Mouse (Mus musculus) CH12.LX (cell line): ENCODE measurements around the gene Stard8. TPM values are rescaled to one million over a fixed set of nuclear protein-coding genes. Genes with fewer than 3 reads are reported as not detected.

ENCODE experiments used
- DNase-seq: peaks from one replicate; pipeline ENCODE4 v3.0.0-alpha.2; 2013; ENCODE audit errors: extremely low read depth
- H3K27ac ChIP-seq: 2 replicates; pipeline ENCODE4 v1.5.1; 2012; ENCODE audit warnings: low read depth, mild to moderate bottlenecking, control low read depth, moderate library complexity; ENCODE audit not compliant: insufficient read depth
- H3K27me3 ChIP-seq: replicated peaks from 2 replicates; pipeline ENCODE3; 2012; ENCODE audit warnings: inconsistent platforms
- H3K36me3 ChIP-seq, 2 experiments: replicated peaks in 1 of 2; 2 replicates each; pipeline versions ENCODE3 to v1.6.1; 2012; ENCODE audit warnings: inconsistent platforms in 1 of 2, low read length in 1 of 2, mild to moderate bottlenecking in 1 of 2, mixed read lengths in 1 of 2, moderate library complexity in 1 of 2; ENCODE audit not compliant: control insufficient read depth in 1 of 2, insufficient read depth in 1 of 2
- H3K4me1 ChIP-seq, 2 experiments: 2 replicates each; pipeline ENCODE4 v1.6.1; 2012; ENCODE audit warnings: inconsistent platforms in 1 of 2, moderate library complexity in 1 of 2; ENCODE audit not compliant: insufficient read depth in 2 of 2, control insufficient read depth in 1 of 2
- H3K4me2 ChIP-seq: 2 replicates; pipeline ENCODE4 v1.6.1; 2012; ENCODE audit warnings: low read depth, mild to moderate bottlenecking, control low read depth; ENCODE audit not compliant: poor library complexity, insufficient read depth, severe bottlenecking
- H3K4me3 ChIP-seq, 3 experiments: fragments of 150-350 bp in 1 of 3; sonication (generic) in 1 of 3; replicated peaks in 1 of 3; 2 replicates each; pipeline versions ENCODE3 to v1.5.1; 2011 to 2012; ENCODE audit warnings: low read depth in 2 of 3, low read length in 2 of 3, mild to moderate bottlenecking in 2 of 3, moderate library complexity in 2 of 3, control low read depth in 1 of 3, improper control_type of control experiment in 1 of 3, inconsistent platforms in 1 of 3, mixed read lengths in 1 of 3; ENCODE audit not compliant: poor library complexity in 1 of 3
- H3K79me2 ChIP-seq: replicated peaks from 2 replicates; pipeline ENCODE4 v1.6.1; 2012; ENCODE audit warnings: mild to moderate bottlenecking, moderate library complexity; ENCODE audit not compliant: control insufficient read depth, poor library complexity, insufficient read depth, severe bottlenecking; ENCODE audit errors: extremely low read depth
- H3K9ac ChIP-seq: 2 replicates; pipeline ENCODE4 v1.6.1; 2012; ENCODE audit warnings: low read depth, mild to moderate bottlenecking, control low read depth, moderate library complexity; ENCODE audit not compliant: insufficient read depth
- H3K9me3 ChIP-seq: replicated peaks from 2 replicates; pipeline ENCODE3; 2012; ENCODE audit warnings: low read length, inconsistent platforms, mixed read lengths
- CHD1 ChIP-seq: IDR thresholded peaks from 2 replicates; pipeline ENCODE4 v1.6.1; 2012; ENCODE audit warnings: low read depth, low read length, improper control_type of control experiment, inconsistent platforms
- CHD2 ChIP-seq: IDR thresholded peaks from 2 replicates; pipeline ENCODE4 v1.6.1; 2011; ENCODE audit warnings: low read length, improper control_type of control experiment
- CTCF ChIP-seq, 2 experiments: IDR thresholded peaks in 1 of 2; conservative IDR thresholded peaks in 1 of 2; 2 replicates each; pipeline ENCODE4 v1.5.1; 2011 to 2012; ENCODE audit warnings: low read depth in 2 of 2, low read length in 2 of 2, improper control_type of control experiment in 1 of 2, inconsistent platforms in 1 of 2, mild to moderate bottlenecking in 1 of 2, moderate library complexity in 1 of 2
- E2F4 ChIP-seq: IDR thresholded peaks from 2 replicates; pipeline ENCODE4 v1.6.1; 2011; ENCODE audit warnings: low read depth, low read length, improper control_type of control experiment; ENCODE audit not compliant: insufficient replicate concordance
- ELF1 ChIP-seq: IDR thresholded peaks from 2 replicates; pipeline ENCODE4 v1.6.1; 2014; ENCODE audit warnings: low read depth, mild to moderate bottlenecking, inconsistent platforms, low read length, improper control_type of control experiment
- EP300 ChIP-seq: IDR thresholded peaks from 2 replicates; pipeline ENCODE4 v1.6.1; 2011; ENCODE audit warnings: low read length, improper control_type of control experiment
- ETS1 ChIP-seq: conservative IDR thresholded peaks from 2 replicates; pipeline ENCODE4 v1.6.1; 2012; ENCODE audit warnings: low read depth, mild to moderate bottlenecking, inconsistent platforms, low read length, improper control_type of control experiment, moderate library complexity
- GABPA ChIP-seq: IDR thresholded peaks from 2 replicates; pipeline ENCODE4 v1.6.1; 2012; ENCODE audit warnings: low read depth, low read length, improper control_type of control experiment, inconsistent platforms; ENCODE audit not compliant: insufficient replicate concordance
- HCFC1 ChIP-seq: IDR thresholded peaks from 2 replicates; pipeline ENCODE4 v1.6.1; 2012; ENCODE audit warnings: low read depth, mild to moderate bottlenecking, inconsistent platforms, low read length, improper control_type of control experiment
- KAT2A ChIP-seq: IDR thresholded peaks from 2 replicates; pipeline ENCODE4 v1.6.1; 2012; ENCODE audit warnings: low read length, improper control_type of control experiment, inconsistent platforms; ENCODE audit not compliant: insufficient replicate concordance
- MAFK ChIP-seq: IDR thresholded peaks from 2 replicates; pipeline ENCODE4 v1.6.1; 2011; ENCODE audit warnings: low read length, improper control_type of control experiment; ENCODE audit not compliant: insufficient replicate concordance
- MAX ChIP-seq: IDR thresholded peaks from 2 replicates; pipeline ENCODE4 v1.6.1; 2011; ENCODE audit warnings: low read length, improper control_type of control experiment
- NELFE ChIP-seq: IDR thresholded peaks from 2 replicates; pipeline ENCODE4 v1.6.1; 2011; ENCODE audit warnings: low read depth, low read length, improper control_type of control experiment
- POLR2A ChIP-seq: IDR thresholded peaks from 2 replicates; pipeline ENCODE4 v1.6.1; 2011; ENCODE audit warnings: low read depth, mild to moderate bottlenecking, improper control_type of control experiment, low read length
- SIN3A ChIP-seq: IDR thresholded peaks from 2 replicates; pipeline ENCODE4 v1.6.1; 2012; ENCODE audit warnings: low read length, improper control_type of control experiment, inconsistent platforms
- TBP ChIP-seq: conservative IDR thresholded peaks from 2 replicates; pipeline ENCODE4 v1.6.1; 2011; ENCODE audit warnings: low read depth, low read length, improper control_type of control experiment
- USF2 ChIP-seq: conservative IDR thresholded peaks from 2 replicates; pipeline ENCODE4 v1.6.1; 2011; ENCODE audit warnings: low read depth, low read length, improper control_type of control experiment
- ZKSCAN1 ChIP-seq: IDR thresholded peaks from 2 replicates; pipeline ENCODE4 v1.6.1; 2012; ENCODE audit warnings: low read depth, inconsistent platforms, low read length, improper control_type of control experiment, borderline replicate concordance
- ZNF384 ChIP-seq: IDR thresholded peaks from 2 replicates; pipeline ENCODE4 v1.6.1; 2012; ENCODE audit warnings: low read depth, low read length, improper control_type of control experiment, inconsistent platforms
- dilution Hi-C: fragments of 300-500 bp; cut with MboI; formaldehyde crosslinking; loops from 2 replicates; pipeline ENCODE4 v1.14.3; 2020; ENCODE audit warnings: low sequenced_read_pairs; ENCODE audit not compliant: extremely low pct_unique_long_range_greater_than_20kb, extremely low pct_ligation_motif_present
- in situ Hi-C: fragments of 300-500 bp; cut with MboI; formaldehyde crosslinking; loops from 3 replicates; pipeline ENCODE4 v1.14.3; 2019; ENCODE audit warnings: low sequenced_read_pairs, low pct_ligation_motif_present, low pct_unique_long_range_greater_than_20kb, mixed read lengths
- polyA plus RNA-seq: library from polyadenylated mRNA; unstranded; fragments of >175 nt; gene quantifications from 2 replicates; pipeline ENCODE4 v1.2.1, GENCODE M21; 2012; ENCODE audit warnings: low read depth; ENCODE audit not compliant: insufficient read length
- total RNA-seq, 2 experiments: library from RNA; depleted of rRNA; stranded (reverse); fragments of 300-350 nt in 1 of 2; fragments of >200 nt in 1 of 2; gene quantifications; 2 replicates each; pipeline ENCODE4 v1.2.3; 2012 to 2014

Gene Stard8
- total and polyA plus RNA-seq, 3 experiments: 0.17 to 0.35 (median 0.19) TPM

DNA sequence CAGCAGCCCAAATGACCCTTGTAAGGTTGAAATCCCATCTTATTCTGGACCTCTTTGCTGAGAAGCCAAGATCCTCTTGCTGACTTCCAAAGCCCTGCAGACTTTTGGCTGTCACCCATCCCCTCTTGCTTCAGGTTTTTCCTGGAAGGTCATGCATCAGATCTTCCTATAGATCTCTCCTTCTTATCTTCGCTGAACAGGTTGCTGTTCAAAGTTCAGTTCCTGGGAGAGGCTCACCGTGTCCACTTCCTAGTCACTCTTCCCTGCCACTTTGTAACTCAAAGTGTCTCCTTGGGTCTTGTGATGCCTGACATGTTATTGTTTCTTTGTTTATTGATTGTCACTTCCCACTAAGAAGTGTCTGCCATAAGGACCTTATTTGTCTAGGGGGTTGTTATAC is 12.7 kb downstream of the Stard8 start:
- in situ Hi-C loops: no loop called here
- TF ChIP-seq CTCF (conservative IDR thresholded peaks at IDR 0.05 in 1 of 2, IDR thresholded peaks at IDR 0.05 in 1 of 2; ENCODE audit: low read depth in 2 of 2, low read length in 2 of 2) (no peak), CHD2 (no peak)
- H3K36me3 ChIP-seq: no peaks in the 10 kb centered on the region

GRCm38 (mm10) chrX:99016987-99017386 is 13.9 kb downstream of the Stard8 start:
- H3K4me3 ChIP-seq: no peak overlapping the region
- H3K79me2 ChIP-seq: no peaks in the 10 kb centered on the region
- dilution Hi-C loops: no loop called here
- no peak overlapping the region for H3K9ac ChIP-seq
- DNase-seq: no peak
- H3K36me3 ChIP-seq: no peaks in the 10 kb centered on the region
- no peak overlapping the region for H3K27ac ChIP-seq
- H3K27me3 ChIP-seq: no peaks in the 10 kb centered on the region
- H3K4me1 ChIP-seq: no peaks in the 10 kb centered on the region
- TF ChIP-seq USF2 (no peak), MAX (no peak), ZNF384 (no peak), ZKSCAN1 (no peak), E2F4 (no peak), EP300 (no peak), GABPA (no peak), KAT2A (no peak), ETS1 (no peak), ELF1 (no peak), NELFE (no peak), CHD1 (no peak), SIN3A (no peak), HCFC1 (no peak), TBP (no peak), MAFK (no peak), CTCF (conservative IDR thresholded peaks at IDR 0.05 in 1 of 2, IDR thresholded peaks at IDR 0.05 in 1 of 2; ENCODE audit: low read depth in 2 of 2, low read length in 2 of 2) (no peak), POLR2A (no peak)
- TF ChIP-seq, all 38 proteins: peak for 0
- in situ Hi-C loops: no loop called here
- Histone ChIP-seq H3K4me2 (no peak overlapping the region), H3K9me3 (no peaks in the 10 kb centered on the region)

More for the DNA sequence above, 12.7 kb downstream of the Stard8 start:
- no peak overlapping the region for H3K4me3 ChIP-seq
- DNase-seq: no peak
- no peak overlapping the region for H3K9ac ChIP-seq
- H3K79me2 ChIP-seq: no peaks in the 10 kb centered on the region
- dilution Hi-C loops: no loop called here
- no peak overlapping the region for H3K4me2 ChIP-seq
- no peaks in the 10 kb centered on the region for H3K27me3 ChIP-seq
- H3K27ac ChIP-seq: no peak overlapping the region
- no peaks in the 10 kb centered on the region for H3K4me1 ChIP-seq
- H3K9me3 ChIP-seq: no peaks in the 10 kb centered on the region
